Mouse (Mus musculus) adrenal gland, postnatal 25 days (tissue): ENCODE results near the gene Gm21885. TPM values are rescaled to one million over a fixed set of nuclear protein-coding genes. Genes with fewer than 3 reads are reported as not detected.

Experiments
- DNase-seq: peaks from one replicate; pipeline ENCODE4 v3.0.0; 2021; ENCODE audit warnings: mixed read lengths
- total RNA-seq: library from RNA; stranded (reverse); gene quantifications from 2 replicates; pipeline ENCODE4 v1.2.3, GENCODE M21; 2021

Gene Gm21885
- total RNA-seq, 1 experiment from 2014 or later: not detected

DNA sequence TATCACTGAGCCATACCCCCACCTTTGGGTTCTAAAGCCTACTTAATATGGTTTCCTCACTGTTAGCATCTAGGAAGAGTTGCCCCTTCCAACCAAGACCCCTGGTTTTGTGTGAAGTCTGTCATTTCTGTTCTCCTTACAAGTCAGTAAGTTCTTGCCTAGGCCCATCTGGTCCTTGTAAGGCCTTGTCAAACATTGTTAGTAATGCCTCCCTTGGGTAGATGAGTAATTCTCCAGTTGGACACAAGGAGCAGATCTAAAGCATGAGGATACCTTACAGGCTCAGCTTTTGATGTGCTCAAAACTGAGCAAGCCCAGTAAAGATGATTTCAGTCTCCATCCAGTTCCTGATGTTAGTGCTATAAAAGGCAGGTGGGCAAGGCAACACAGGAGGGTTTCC, 12.9 kb upstream of the Gm21885 start:
- no peak for DNase-seq

DNA sequence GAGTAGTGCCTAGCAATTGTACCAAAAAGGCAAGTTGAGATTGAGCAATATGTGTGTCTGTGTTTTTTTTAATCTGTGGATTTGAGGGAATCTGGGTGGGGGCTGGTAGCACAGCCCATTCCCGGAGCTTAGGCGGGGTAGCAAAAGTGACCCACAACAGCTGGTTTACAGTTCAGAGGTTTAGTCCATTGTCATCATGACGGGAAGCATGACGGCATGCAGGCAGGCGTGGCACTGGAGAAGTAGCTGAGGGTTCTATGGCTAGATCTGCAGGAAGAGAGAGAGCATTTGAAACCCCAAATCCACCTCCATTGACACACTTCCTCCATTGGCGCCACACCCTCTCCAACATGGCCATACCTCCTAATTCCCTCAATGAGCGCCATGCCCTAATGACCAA, 11.8 kb upstream of the Gm21885 start:
- no peak for DNase-seq

DNA sequence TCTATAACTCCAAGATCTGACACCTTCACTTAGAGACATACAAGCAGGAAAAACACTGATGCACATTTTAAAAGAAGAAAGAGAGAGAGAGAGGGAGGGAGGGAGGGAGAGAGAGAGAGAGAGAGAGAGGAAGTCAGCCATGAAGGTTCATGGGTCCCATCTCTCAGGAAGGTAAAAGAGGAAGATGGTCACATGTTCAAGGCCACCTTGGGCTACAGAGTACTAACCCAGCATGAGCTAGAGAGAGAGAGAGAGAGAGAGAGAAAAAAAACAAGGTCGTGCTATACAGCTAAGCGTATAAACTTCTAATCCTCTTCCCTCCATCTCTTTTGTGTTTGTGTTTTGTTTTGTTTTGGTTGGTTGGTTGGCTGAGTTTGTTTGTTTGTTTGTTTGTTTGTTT, 10.7 kb upstream of the Gm21885 start:
- no peak for DNase-seq

DNA sequence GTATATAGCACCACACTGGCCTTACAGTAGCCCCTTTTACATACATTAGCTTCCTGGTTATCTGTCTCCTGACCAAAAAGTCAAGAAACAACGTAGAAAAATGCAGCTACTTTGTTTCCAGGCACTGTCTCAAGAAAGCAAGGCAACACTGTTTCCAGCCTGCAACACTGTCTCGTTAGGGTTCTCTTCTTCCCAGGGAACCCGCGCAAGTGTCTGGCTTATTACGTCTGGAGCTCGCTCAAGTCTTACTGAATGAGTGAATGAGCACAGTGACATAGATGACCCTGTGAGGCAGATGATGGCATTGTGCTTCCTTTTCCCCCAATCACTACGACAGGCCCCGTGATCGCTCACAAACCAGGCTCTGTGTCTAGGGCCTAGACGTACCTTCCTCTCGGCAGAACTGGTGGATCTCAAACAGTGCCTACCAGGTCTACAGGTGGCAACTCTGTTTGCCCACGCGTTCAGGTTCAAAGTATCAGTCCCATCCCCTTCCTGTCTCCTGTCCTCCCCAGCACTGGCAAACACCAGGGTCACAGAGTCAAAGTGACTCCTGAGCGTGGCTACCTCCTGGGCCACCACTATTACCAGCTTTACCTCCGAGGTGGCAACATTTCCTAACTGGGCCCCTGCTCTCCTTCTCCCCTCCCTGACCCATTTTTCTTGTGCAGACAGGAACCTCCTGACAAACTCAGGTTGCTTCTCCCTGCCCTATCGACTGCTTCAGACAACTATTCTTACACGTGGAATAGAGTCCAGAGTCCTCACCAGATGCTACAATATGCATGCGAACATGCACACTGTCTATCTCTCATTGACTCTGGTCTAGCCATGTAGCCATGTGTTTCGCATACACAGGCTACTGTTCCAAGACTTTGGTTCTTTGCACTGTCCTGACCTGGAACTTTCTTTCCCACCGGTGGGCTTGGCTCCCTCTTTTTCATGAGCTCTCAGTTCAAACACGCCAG, 8.4 kb upstream of the Gm21885 start:
- no peak for DNase-seq

DNA sequence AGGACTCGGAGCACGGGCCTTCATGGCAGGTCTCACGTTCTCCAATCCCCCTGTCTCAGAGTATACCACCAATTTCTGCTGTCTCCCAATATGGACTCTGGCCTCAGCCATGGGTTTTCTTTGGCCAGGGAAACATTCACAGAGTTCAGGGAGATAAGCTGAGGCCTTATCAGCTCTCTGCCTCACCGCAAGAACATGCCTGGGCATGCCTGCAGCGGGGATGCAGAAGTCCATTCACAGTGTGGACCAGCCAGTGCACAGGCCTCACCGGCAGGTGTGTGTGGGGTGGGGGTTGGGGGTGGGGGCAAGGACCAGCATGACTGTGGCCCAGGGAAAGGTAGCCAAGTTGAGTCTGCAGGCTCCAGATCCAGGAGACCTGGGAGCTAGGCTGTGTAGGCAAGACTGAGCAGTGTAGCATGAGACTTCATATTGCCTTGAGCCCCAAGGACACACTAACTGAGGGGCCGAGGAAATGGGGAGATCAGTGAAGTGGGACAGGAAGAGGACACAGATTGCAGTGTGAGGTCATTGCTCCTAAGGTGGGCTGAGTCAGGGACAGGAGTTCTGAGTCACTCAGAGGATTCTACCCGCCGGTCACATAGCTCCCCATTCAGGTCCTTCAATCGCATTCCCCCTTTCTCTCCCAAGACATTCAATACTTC, 7.3 kb upstream of the Gm21885 start:
- no peak for DNase-seq

DNA sequence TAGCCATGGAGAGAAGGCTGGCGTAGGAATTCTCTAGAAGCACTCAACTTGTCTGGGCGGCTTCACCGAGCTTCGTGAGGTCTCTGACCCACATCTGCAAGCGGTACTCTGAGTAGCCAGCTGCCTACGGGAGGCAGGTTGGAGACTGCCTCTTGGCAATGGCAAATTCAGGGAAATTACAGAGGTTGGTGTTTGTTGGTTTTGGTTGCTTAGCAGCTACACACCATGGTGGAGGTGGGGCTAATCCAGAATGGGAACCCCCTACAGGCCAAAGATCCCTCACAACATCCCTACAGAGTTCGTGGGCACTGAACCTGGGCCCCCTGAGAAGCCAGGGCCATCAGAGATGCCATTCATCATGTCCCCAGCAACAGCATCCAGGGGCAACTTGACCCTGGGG, 6.4 kb upstream of the Gm21885 start:
- DNase-seq: no peak

DNA sequence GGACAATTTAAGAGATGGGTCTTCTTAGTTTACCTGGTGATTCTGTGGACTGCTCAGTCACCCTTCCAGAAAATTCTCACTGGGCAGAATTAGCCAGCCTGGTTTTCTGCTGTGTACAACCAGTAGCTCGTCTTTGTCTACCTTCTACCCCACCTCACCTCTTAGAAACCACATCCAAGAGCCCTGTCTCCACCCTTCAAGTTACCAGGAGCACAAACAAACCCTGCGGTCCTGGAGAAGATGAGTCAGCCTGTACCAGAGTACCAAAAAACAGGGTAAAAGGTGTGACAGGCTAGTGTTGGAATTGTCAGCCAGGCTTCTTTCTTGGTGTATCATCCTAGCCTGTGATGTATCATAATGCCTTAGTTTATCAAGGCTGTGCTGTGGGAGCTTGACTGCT, 6.0 kb upstream of the Gm21885 start:
- DNase-seq: no peak

DNA sequence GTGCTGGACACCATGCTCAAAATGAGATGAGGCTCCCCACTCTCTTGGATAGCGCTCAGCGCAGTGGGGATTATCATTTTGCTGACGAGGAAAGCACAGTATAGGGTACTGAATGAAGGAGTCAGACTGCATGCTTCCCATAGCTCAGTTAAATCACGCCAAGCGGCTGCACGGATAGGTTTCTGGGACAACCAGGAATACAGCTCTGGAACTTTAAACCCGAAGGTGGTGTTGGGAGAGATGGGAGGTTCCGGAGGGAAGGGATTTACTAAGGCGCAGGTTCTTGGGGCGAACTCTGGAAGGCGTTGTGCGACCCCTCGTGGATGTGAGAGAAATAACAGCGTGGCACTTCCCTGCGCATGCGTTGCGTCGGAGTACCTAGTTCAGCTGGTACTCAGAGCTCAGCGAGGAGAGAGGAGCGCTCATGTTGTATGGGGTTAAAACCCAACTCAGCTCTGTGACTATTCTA, 4.8 kb upstream of the Gm21885 start:
- DNase-seq: peak; percentile 84

DNA sequence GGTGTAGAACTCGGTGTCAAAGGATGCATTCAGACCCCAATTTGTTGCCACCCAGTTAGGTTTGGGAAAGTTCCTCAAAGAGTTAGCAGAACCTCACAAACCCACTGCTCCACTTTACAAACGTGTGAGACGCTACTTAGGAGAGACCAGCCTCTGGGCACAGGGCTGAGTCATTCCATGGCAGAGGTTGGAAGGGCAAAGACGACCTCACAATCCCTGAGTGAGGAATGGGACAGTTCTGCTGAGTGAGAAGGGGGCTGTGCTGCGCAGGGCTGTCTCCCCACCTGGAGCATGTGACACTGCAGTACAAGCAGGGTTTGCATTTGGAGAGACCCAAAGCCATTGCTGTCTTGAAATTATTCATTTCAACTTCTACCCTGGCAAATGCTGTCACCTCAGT, 618 bp downstream of the Gm21885 start:
- no peak for DNase-seq

DNA sequence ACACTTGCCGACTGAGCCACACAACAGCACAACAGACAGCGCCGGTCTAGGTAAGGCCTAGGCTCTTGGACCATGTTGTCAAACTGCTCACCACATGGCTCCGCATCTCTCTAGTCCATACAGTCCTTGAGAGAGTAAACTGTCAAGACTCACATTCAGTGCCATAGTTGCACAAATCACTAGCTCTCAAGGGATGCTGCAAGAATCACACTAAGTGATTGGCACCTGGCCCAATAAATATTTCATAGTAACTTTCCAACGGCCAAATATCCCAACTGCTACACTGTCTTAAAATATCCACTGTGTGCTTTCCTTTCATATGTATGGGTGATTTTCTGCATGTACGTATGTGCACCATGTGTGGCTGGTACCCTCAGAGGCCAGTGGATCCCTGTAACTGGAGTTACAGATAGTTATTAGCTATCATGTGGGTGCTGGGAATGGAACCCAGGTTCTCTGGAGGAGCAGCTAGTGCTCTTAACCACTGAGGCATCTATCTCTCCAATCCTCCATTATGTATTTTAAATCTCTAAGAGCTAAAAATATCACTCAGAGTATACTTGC, 1.9 kb downstream of the Gm21885 start:
- DNase-seq: no peak

DNA sequence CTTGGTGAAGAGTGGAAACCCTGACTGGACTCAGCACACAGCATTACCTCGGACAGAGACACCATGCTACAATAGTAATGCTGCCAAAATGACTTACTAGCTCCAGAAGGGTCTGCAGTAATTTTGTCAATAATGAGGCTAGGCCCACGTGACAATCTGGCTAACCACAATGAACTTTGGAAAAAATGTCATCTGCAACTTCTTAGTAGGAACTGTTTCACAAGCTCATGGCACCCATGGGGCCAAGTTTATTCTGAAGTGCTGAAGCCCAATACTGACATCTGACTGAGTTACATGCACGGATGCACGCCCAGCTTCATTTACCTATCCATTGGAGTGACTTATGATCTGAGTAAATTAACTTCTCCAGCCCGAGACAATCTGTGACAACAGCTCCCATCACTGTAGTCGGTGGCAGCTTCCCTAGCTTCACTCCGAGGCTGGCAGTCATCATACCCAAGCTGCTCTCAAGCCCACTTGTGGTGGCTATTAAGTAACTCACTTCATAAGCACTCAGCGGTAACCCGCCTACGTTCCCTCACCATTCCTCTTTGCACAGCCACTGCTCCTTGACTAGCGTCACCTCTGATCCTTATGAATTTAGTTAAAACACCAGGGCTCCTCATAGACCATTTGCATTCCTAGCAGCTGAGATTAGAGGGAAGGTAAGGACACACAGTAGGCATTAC, 4.4 kb downstream of the Gm21885 start:
- DNase-seq: no peak

DNA sequence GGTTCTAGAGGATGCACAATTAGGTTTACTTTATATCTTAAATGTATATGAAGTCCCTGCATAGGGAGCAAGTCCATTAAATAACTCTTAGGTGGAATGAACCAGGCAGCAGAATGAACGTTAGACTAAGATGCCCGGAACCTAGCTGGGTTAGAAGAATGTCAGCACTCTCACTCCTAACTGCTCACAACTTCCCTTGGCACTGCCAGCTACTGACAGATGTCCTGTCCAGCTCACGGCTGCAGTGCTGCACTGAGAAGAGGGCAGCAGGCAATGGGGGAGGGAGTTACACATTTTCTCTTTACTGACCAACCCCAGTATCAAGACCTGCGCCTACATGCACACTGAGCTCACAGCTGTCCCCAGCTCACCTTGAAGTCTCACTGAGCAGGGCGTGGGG, 5.4 kb downstream of the Gm21885 start:
- DNase-seq: no peak

DNA sequence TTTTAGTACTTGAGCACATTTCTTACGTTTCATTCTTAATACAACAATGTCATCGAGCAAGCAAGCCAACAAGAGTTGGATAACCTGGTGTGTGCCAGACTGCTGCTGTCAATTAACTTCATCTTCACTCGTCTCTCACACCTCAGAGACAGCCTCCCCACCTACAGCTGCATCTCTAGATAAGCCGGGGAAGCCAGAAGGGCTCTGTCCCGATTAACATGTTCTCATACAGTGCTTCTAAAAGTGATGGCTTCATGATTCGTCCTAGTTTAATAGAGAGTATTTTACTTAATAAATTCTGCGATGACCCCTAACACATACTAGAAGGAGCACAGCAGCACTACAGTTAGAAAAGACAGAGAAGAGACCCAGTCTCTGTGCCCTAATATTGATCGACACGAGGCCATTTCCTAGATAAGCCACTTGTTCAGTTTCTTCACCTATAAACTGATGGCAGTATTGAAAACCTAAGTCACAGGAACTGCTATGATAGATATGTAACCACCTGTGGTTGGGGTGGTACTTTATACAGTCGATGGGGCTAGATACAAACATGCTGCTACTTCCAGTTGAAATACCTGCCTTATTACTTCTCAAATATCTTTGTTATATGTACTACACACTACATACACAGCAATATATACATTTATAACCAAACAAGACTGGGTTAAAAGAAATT, 8.5 kb downstream of the Gm21885 start:
- no peak for DNase-seq

DNA sequence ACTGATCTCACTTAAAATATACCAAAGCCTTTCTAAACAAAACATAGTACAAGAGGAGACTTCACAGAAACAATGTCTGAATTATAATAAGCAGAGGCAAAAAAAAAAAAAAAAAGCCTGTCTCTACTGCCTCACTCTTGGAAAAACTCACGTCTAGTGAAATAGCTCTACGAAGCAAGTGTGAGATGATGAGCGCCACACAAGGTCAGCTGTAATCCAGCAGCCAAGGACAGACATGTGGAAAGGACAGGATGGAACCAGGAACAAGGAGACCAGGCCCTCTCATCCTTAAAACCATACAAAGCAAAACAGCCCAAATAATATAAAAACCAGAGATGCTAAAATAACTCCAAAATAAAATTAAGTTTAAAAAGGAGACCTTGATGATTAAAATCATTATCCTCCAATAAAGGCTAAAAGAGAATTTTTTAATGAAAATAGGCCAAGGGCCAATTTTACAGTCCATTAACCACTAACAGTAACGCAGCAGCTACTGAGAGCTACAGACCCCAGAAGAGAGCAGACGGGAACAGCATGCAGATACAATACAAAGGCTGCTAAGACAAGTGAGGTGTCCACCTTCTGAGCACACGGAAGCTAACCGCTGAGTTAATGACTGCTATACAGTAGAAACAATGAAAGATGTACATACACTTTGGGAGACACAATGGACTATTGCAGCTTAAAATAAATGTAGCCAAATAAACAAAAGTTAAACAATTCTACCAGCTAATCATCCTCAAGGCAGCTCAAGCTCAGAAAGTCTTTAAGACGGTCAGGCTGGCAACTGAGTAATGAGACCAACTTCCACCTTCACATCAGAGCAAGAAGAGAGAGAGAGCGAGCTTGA, 13.5 kb downstream of the Gm21885 start:
- DNase-seq: no peak

DNA sequence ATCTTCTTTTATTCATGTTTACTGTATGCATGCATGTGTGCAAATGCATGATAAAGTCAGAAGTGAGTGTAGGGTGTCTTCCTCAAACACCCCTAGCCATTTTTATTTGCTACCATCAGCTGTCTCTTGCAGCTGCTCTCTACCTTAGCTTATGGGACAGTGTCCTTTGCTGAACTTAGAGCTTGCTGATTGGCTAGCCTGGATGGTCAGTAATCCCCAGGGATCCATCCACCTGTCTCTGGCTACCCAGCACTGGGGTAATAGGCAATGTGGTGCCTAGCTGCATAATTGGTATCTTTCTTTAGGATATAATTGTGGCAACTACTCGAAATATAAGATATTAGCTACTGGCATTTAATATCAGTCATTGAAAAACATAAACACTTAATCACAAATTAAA, 31.1 kb downstream of the Gm21885 start:
- DNase-seq: no peak

DNA sequence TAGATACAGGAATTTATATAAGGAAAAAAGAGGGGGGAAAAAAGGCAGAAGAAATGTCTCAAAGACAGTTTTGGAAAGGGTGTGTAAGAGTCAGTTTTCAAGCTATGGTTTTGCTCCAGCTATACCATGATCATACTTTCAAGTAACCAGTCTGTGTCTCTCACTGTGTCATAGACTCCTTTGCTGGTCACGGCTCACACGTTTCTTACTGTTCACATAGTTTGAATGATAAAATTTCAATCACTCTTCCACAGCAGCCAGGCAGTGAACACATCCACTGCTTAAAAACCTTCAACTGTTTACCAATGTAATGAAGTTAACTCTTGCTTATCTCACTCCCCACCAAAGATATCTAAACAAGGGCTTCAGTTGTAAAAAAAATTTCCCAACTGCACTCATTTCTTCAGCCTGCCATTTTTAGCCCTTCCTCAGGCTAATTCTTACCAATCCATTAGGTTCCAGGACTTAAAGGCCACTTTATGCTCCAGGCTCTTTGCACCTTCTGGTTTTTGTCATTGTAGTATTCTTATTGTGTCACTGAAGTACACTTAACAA, 32.5 kb downstream of the Gm21885 start:
- no peak for DNase-seq

DNA sequence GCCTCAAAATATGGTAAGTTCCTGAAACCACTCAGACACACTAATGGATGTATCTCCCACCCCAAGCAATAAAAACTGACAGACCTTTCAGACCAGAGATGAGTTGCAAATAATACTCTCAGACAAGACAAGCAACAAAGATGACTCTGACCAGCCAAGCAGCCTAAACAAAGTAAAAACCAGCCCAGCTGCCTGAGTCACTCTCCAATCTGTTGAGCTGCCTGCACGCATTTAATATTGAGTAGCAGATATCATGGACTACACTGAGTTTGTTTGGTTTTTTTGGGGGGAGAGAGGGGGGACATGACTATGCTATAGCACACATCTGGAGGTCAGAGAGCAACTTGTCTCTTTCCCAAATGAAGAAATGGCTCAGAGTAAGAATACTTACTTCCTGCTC, 33.6 kb downstream of the Gm21885 start:
- no peak for DNase-seq

DNA sequence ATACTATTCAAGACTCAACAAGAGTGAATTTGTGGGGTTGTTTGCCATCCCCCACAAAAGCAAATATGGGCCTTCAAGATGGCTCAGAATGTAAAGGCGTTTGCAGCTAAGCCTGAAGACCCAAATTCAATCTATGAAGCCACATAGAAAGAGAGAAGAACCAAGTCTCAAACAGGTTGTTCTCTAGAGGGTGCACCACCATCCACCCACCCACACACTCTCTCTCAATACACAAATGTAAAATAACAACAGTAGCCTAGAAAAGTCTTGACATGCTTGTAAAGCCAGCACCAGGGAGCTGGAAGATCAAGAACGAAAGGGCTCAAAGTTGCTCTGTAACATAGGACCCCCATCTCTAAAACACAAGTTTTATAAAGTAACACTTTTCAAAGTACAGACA, 34.9 kb downstream of the Gm21885 start:
- DNase-seq: no peak

DNA sequence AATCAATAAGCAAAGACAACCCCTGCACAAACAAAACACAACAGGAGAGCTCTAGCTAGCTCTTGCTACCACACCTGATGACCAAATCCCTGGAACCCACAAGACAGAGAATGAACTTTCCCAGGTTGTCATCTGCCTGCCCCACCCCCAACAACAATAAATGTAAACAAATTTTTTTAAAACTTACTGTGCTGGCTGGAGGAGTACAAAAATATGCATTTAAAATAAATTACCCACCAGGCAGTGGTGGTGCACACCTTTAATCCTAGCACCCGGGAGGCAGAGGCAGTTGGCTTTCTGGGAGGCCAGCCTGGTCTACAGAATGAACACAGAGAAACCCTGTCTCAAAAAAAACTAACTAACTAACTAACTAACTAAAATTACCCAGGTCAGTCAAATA, 35.3 kb downstream of the Gm21885 start:
- no peak for DNase-seq

DNA sequence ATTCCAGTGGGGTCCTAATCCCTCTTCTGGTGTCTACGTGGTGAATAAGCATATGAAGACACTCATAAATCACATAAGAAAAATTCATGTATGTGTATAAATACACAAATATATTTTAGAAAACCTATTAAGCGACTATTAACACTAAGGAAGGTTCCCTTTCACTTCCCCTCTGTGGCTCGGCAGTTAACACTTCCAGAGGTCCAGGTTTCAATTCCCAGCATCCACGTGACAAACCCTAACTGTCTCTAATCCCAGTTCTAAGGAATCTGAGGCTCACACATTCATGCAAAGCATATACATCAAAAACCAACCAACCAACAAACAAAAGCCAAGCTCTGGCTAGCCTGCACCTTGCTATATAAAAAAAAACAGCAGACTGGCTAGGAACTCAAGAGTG, 35.8 kb downstream of the Gm21885 start:
- no peak for DNase-seq

DNA sequence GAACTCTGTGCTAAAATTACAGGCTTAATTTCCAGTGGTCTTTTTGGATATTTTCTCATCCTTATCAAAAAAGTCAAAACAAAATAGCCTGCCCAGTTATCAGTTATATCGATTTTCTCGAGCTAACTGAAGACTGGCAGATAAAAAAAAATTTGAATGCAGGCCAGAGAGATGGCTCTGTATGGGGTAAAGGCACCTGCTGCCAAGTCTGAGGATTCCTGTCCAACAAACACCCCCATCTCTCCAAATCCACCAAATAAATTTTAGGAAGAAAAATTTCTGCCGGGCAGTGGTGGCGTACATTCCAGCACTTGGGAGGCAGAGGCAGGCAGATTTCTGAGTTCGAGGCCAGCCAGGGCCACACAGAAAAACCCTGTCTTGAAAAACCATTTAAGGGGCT, 36.4 kb downstream of the Gm21885 start:
- no peak for DNase-seq
